In the genomic region with DNA sequence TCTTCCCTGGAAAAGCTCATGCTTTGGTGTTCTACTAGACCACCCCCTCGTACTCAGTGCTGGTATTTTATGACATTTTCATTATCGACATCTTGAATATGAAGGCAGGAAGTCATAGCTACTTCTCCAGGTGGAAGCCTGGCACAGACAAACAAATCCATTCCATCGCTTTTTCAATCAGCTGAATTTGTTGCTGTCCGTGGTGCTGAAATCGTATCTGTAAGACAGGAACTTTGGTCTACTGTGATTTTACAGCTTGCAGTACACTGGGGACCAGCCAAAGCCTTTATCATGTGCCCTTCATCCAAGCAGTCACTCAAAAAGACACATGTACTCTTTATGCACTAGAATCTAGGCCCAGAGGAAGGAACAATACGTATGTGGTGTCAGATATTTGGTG, we compare ENCODE assay signal across 10 mouse cellular contexts.
DNase-seq lines count a peak whose midpoint lies in the region; ATAC-seq and TF ChIP-seq lines count a peak whose summit lies in the region.
"Had no signal": no experiment of that assay in that cellular context is flagged by ENCODE, and none has a peak within 500 bp of the region (broad histone marks: within the 10 kb centered on the region; RNA-seq: fewer than 3 reads in every experiment).

No protein-coding gene starts in this region.

- H3K27me3 ChIP-seq in stomach, postnatal 0 days (ENCODE audit: control insufficient read depth, insufficient read depth, low read length): no peaks in the 10 kb centered on the region
- H3K27me3 ChIP-seq: embryonic facial prominence, embryonic 13.5 days; midbrain, embryonic 12.5 days had no signal

- TF ChIP-seq CTCF in stomach, postnatal 0 days (IDR thresholded peaks at IDR 0.05; ENCODE audit: low read depth): no peak

- no peak for TF ChIP-seq EP300 in stomach, postnatal 0 days (optimal IDR thresholded peaks at IDR 0.05)

- H3K9ac ChIP-seq in stomach, postnatal 0 days (ENCODE audit: low read length): no peak overlapping the region
- H3K9ac ChIP-seq: embryonic facial prominence, embryonic 13.5 days; midbrain, embryonic 12.5 days had no signal

- no peak overlapping the region for H3K4me2 ChIP-seq in stomach, postnatal 0 days (replicated peaks; ENCODE audit: low read depth)
- H3K4me2 ChIP-seq: embryonic facial prominence, embryonic 13.5 days; midbrain, embryonic 12.5 days had no signal

- no peak overlapping the region for H3K27ac ChIP-seq in stomach, postnatal 0 days (replicated peaks)
- H3K27ac ChIP-seq: embryonic facial prominence, embryonic 13.5 days; midbrain, embryonic 12.5 days had no signal

- H3K9me3 ChIP-seq in stomach, postnatal 0 days (ENCODE audit: control insufficient read depth, low read length): no peaks in the 10 kb centered on the region
- H3K9me3 ChIP-seq: embryonic facial prominence, embryonic 13.5 days; midbrain, embryonic 12.5 days had no signal

- no peak overlapping the region for H3K4me3 ChIP-seq in stomach, postnatal 0 days (ENCODE audit: low read depth, low read length)
- H3K4me3 ChIP-seq: embryonic facial prominence, embryonic 13.5 days; midbrain, embryonic 12.5 days had no signal

- H3K4me1 ChIP-seq in stomach, postnatal 0 days (replicated peaks; ENCODE audit: control insufficient read depth, insufficient read depth): no peaks in the 10 kb centered on the region
- H3K4me1 ChIP-seq: embryonic facial prominence, embryonic 13.5 days; midbrain, embryonic 12.5 days had no signal

- no peak for ATAC-seq in stomach, postnatal 0 days (ENCODE audit: low FRiP score, low TSS enrichment)

- DNase-seq in heart, postnatal 4 days: peak; percentile 56
- DNase-seq in heart, postnatal 25 days (ENCODE audit: low spot score): no peak
- peak; percentile 9 for DNase-seq in right cerebral cortex, postnatal 4 days
- DNase-seq in right cerebral cortex, postnatal 25 days: no peak
- peak; percentile 49 for DNase-seq in embryo, embryonic 9.5 days (ENCODE audit: extremely low spot score)
- peak; percentile 30 for DNase-seq in stomach, postnatal 0 days (ENCODE audit: low spot score)
- no peak for DNase-seq in left cerebral cortex, adult 8-10 months (ENCODE audit: low spot score in 2 of 2)
- no peak for DNase-seq in cerebellum, adult 18-20 months

- 14% methylated on average over 6 of the region's 6 CpGs for WGBS in stomach, postnatal 0 days

- no peaks in the 10 kb centered on the region for H3K36me3 ChIP-seq in stomach, postnatal 0 days (ENCODE audit: control insufficient read depth, insufficient read depth, low read length)
- H3K36me3 ChIP-seq: embryonic facial prominence, embryonic 13.5 days; midbrain, embryonic 12.5 days had no signal

- intact Hi-C loops in heart, postnatal 25 days (cut with DNase I): no loop called here

Comparison
In these comparisons a context has a peak if more than half of its experiments do, and no peak if none do; other contexts are left out.
1. DNase-seq: peak in heart, postnatal 4 days (single experiment), right cerebral cortex, postnatal 4 days (single experiment), embryo, embryonic 9.5 days (single experiment) and stomach, postnatal 0 days (single experiment); none in heart, postnatal 25 days (single experiment), right cerebral cortex, postnatal 25 days (single experiment), left cerebral cortex, adult 8-10 months (0 of 2) and cerebellum, adult 18-20 months (0 of 2).